Mouse (Mus musculus): ENCODE measurements at regions not wholly inside any gene's neighbourhood (a gene's known extent, or its start where the extent isn't known, plus 50 kb on each side); places are given as distances from the start of the nearest gene placed in this dataset.
"Not testable (repeated sequence)": the region's sequence is repeated elsewhere in the genome, so short reads cannot be mapped to it uniquely, and the experiment has no call there.

- H3K4me1 ChIP-seq (ENCODE audit: control insufficient read depth, insufficient read depth, insufficient read length, low read length); H3K27ac ChIP-seq (replicated peaks; ENCODE audit: low read depth, low read length): not testable (repeated sequence)
- H3K4me3 ChIP-seq (ENCODE audit: insufficient read depth, low read depth, low read length), result peak overlapping the region; percentile 39
Measured at GRCm38 (mm10) chr10:81996742-81997536, 51.0 kb upstream of the Zfp873 start.
